Mouse (Mus musculus) small intestine, adult 2 months (tissue): ENCODE data around the gene Nmral1.

Source experiments
- CTCF ChIP-seq: fragments of 200-500 bp; IDR thresholded peaks from 2 replicates; pipeline ENCODE4 v1.5.1; 2012; ENCODE audit warnings: low read depth, mild to moderate bottlenecking, control low read depth, inconsistent platforms, low read length, moderate library complexity, mixed read lengths; ENCODE audit not compliant: insufficient replicate concordance, insufficient read length; ENCODE audit errors: extremely low read depth
- POLR2A ChIP-seq: fragments of 200-500 bp; IDR thresholded peaks from 2 replicates; pipeline ENCODE4 v1.6.1; 2012; ENCODE audit warnings: low read depth, mild to moderate bottlenecking, control low read depth, inconsistent platforms, low read length, moderate library complexity

GRCm38 (mm10) chr16:4725266-4725665 lies 6.1 kb upstream of the Nmral1 start:
- TF ChIP-seq CTCF (no peak), POLR2A (no peak)
